Mouse (Mus musculus): ENCODE measurements around the gene Vmn1r29.
"Not testable (repeated sequence)": the region's sequence is repeated elsewhere in the genome, so short reads cannot be mapped to it uniquely, and the experiment has no call there.

Gene Vmn1r29

GRCm38 (mm10) chr6:58301249-58301648 is at the start of gene Vmn1r29:
Gene Vmn1r29 (plus strand): TSS chr6:58301549.
- DNase-seq, result no peak

GRCm38 (mm10) chr6:58261737-58262136 is 39.6 kb upstream of the Vmn1r29 start, which contains the start of gene Vmn1r28:
Gene Vmn1r28 (plus strand): TSS chr6:58262037.
- no peak for DNase-seq

GRCm38 (mm10) chr6:58279661-58280060 is 21.7 kb upstream of the Vmn1r29 start:
- not testable (repeated sequence) for DNase-seq

- no peak for DNase-seq
Measured at GRCm38 (mm10) chr6:58292201-58292600, 9.1 kb upstream of the Vmn1r29 start.

- DNase-seq, result not testable (repeated sequence)
Measured at GRCm38 (mm10) chr6:58298511-58298910, 2.8 kb upstream of the Vmn1r29 start.

GRCm38 (mm10) chr6:58330686-58331085 is 29.3 kb downstream of the Vmn1r29 start:
- not testable (repeated sequence) for DNase-seq

All from cerebellum, postnatal 14 days (tissue).